Mouse (Mus musculus): ENCODE results near the gene Uspl1.

- TF ChIP-seq CTCF (IDR thresholded peaks at IDR 0.05; ENCODE audit: borderline replicate concordance, control insufficient read depth, extremely low read depth, insufficient read depth, low read length, poor library complexity) (no peak), POLR2A (IDR thresholded peaks at IDR 0.05; ENCODE audit: control insufficient read depth, extremely low read depth, insufficient read depth, low read length, poor library complexity) (no peak)
Measured at GRCm38 (mm10) chr5:149185806-149186205, 1.7 kb downstream of the Uspl1 start.
